Mouse (Mus musculus) neural tube, embryonic 14.5 days (tissue): ENCODE data around the gene Slc29a3. TPM values are rescaled to one million over a fixed set of nuclear protein-coding genes. Genes with fewer than 3 reads are reported as not detected.

Source experiments
- ATAC-seq: fragments of 200-750 bp; cut with Nextera tagmentation; 2 replicates; pipeline ENCODE4 v1.8.0; 2017; ENCODE audit warnings: low read depth, mild to moderate bottlenecking, moderate TSS enrichment, moderate library complexity
- H3K27ac ChIP-seq: fragments of 300-500 bp; sonication (generic); 2 replicates; pipeline ENCODE4 v1.5.1; 2014; ENCODE audit warnings: low read depth, mild to moderate bottlenecking, control low read depth, low read length, moderate library complexity, mixed read lengths
- H3K27me3 ChIP-seq: fragments of 300-500 bp; sonication (generic); 2 replicates; pipeline ENCODE4 v1.6.1; 2014; ENCODE audit warnings: low read length; ENCODE audit not compliant: control insufficient read depth, insufficient read depth
- H3K36me3 ChIP-seq: fragments of 300-500 bp; sonication (generic); 2 replicates; pipeline ENCODE4 v1.6.1; 2014; ENCODE audit warnings: low read length, mixed read lengths; ENCODE audit not compliant: control insufficient read depth, insufficient read depth
- H3K4me1 ChIP-seq: fragments of 300-500 bp; sonication (generic); 2 replicates; pipeline ENCODE4 v1.6.1; 2014; ENCODE audit warnings: low read length; ENCODE audit not compliant: control insufficient read depth, insufficient read depth
- H3K4me2 ChIP-seq: fragments of 300-500 bp; sonication (generic); 2 replicates; pipeline ENCODE4 v1.6.1; 2014; ENCODE audit warnings: mild to moderate bottlenecking, low read depth, low read length, control low read depth
- H3K4me3 ChIP-seq: fragments of 300-500 bp; sonication (generic); 2 replicates; pipeline ENCODE4 v1.5.1; 2014; ENCODE audit warnings: low read depth, low read length, control low read depth, mixed read lengths
- H3K9ac ChIP-seq: fragments of 300-500 bp; sonication (generic); replicated peaks from 2 replicates; pipeline ENCODE4 v1.6.1; 2014; ENCODE audit warnings: low read depth, mild to moderate bottlenecking, control low read depth, low read length, mixed read lengths
- H3K9me3 ChIP-seq: fragments of 300-500 bp; sonication (generic); 2 replicates; pipeline ENCODE4 v1.6.1; 2016; ENCODE audit warnings: low read length; ENCODE audit not compliant: control insufficient read depth
- WGBS: fragments of 180-500 bp; shearing (Covaris S2); extraction: QIAGEN DNeasy Blood & Tissue Kit; methylation state at CpG from one replicate; pipeline ENCODE4 v1.1.7; 2014; 5-methylcytosine and 5-hydroxymethylcytosine counted together
- polyA plus RNA-seq: library from polyadenylated mRNA; unstranded; fragments of >200 nt; fragmentation: Nextera tagmentation; extraction: Ambion mirVana; gene quantifications from 2 replicates; pipeline ENCODE4 v1.2.1, GENCODE M21; 2014

Gene Slc29a3
- polyA plus RNA-seq: 9.3 and 9.5 TPM in 2 replicates

DNA sequence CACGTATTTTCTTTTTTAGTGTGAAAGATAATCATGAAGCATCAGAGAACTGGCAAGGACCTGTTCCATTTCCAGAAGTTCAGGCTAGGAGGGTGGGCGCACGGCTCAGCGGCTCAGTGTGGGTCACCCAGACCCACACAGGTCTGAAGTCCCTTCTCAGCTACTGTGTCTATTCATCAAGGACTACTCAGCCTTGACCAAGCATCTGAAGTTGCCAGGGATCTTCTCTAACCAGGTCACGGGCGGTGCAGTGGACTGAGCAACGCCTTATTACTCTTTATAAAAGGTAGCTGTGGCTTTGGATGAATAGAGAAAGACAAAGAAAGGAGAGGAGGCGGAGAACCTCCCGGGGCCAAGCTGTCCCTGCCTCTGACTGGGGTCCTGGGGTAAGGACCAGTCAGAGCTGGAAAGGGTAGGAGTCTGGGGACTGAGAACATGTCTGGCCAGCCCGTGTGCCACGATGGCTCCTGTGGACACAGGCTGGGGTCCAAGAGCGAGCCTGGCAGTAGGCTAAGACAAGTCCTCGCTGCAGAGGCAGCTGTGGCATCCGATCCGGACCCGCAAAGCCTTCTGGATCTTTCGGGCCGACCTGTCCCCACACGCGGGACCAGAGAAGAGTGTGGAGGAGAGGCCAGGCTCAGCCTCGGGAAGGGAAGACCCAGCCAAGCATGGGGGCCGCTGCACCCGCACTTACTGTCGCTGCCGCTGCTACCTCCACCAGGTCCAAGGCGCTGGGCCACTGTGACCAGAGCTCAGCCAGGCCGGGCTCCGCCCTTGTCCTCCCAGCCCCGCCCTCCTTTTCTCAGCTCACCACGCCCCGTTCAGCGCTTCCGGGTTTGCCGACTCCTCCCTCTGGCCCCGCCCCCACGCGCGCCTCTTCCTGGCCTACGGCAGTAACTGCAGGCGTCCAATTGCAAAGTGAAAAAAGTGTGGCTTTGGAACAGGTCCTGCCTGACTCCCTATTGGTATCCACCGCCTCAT is at the start of gene Slc29a3:
TSS of gene Slc29a3 (minus strand) at position 755 of the 981 bp plus-strand sequence.
- peak within 1 kb of the TSS; percentile 88 for H3K4me2 ChIP-seq
- ATAC-seq: peak; percentile 93
- H3K4me1 ChIP-seq: peaks cover 11% of the 10 kb centered on the region
- 8% methylated on average over 39 of the region's 41 CpGs for WGBS
- H3K4me3 ChIP-seq: peak within 1 kb of the TSS; percentile 60
- no peaks in the 10 kb centered on the region for H3K9me3 ChIP-seq
- peak within 1 kb of the TSS; percentile 87 for H3K9ac ChIP-seq
- H3K36me3 ChIP-seq: no peaks in the 10 kb centered on the region
- H3K27ac ChIP-seq: peak within 1 kb of the TSS; percentile 78
- no peaks in the 10 kb centered on the region for H3K27me3 ChIP-seq

DNA sequence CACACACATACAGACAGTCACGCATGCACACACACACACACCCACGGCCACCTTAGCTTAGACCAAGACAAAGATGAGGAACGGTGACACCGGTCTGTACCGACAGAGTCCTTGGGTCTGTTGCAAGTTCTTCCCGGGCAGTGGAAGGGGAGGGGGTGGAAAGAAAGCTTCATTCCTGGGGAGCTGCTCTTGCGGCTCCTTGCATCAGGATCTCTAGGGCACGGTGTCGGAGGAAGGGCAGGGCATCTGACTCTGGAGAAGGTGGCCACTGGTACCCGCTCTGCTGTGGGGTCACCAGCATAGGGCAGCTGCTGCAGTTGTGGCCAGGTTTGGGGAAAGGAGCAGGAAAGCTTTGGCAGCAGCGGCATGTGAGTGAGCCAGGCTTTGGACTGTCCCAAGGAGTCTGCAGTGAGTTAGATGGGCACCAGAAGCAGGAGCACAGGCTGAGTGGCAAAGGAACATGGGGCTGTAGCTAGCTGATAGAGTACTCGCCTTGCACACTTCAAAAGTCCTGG is 49.4 kb upstream of the Slc29a3 start:
- no peaks in the 10 kb centered on the region for H3K9me3 ChIP-seq

DNA sequence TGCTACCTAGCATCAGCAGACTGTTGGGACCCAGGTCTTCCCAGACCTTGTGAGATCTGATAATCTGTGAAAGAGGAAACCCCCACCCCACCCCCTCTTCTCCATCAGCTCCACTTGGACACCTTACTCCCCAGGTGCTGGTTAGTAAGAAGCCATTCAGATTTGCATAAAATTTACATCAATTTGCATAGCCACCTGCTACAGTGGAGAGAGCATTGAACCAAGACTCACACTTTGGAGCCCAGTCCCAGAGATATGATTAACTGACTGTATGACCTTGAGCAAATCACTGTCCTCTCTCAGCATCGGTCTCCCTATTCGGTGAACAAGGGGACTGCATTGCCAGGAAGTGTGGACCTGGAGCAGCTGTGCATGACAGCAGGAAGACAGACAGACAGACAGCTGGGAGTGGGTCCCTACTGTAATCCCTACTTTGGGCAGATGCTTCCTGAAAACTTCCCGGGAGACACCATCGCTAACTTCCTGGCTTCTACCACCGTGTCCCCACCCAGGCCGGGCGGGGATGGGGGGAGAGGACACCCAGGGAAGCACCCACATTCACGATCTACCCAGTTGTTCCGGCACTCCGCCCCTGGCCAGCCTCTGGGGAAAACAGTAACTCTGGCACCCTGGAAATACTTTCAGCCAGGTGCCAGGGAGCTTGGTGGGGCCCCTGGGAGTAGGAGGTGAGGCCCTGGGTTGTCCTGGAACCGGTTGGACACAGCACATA is 48.7 kb upstream of the Slc29a3 start:
- peaks cover 18% of the 10 kb centered on the region for H3K4me1 ChIP-seq
- 46% methylated on average over 11 of the region's 11 CpGs for WGBS
- H3K4me3 ChIP-seq: no peak overlapping the region
- no peaks in the 10 kb centered on the region for H3K9me3 ChIP-seq
- H3K27ac ChIP-seq: no peak overlapping the region
- no peak overlapping the region for H3K4me2 ChIP-seq
- H3K27me3 ChIP-seq: no peaks in the 10 kb centered on the region
- ATAC-seq: peak; percentile 33
- H3K36me3 ChIP-seq: no peaks in the 10 kb centered on the region
- no peak overlapping the region for H3K9ac ChIP-seq

More for the DNA sequence above, 49.4 kb upstream of the Slc29a3 start:
- no peak for ATAC-seq
- H3K27me3 ChIP-seq: no peaks in the 10 kb centered on the region
- no peak overlapping the region for H3K4me2 ChIP-seq
- 66% methylated on average over 12 of the region's 12 CpGs for WGBS
- H3K4me1 ChIP-seq: peaks cover 18% of the 10 kb centered on the region
- H3K9ac ChIP-seq: no peak overlapping the region
- H3K4me3 ChIP-seq: no peak overlapping the region
- no peaks in the 10 kb centered on the region for H3K36me3 ChIP-seq
- H3K27ac ChIP-seq: no peak overlapping the region

DNA sequence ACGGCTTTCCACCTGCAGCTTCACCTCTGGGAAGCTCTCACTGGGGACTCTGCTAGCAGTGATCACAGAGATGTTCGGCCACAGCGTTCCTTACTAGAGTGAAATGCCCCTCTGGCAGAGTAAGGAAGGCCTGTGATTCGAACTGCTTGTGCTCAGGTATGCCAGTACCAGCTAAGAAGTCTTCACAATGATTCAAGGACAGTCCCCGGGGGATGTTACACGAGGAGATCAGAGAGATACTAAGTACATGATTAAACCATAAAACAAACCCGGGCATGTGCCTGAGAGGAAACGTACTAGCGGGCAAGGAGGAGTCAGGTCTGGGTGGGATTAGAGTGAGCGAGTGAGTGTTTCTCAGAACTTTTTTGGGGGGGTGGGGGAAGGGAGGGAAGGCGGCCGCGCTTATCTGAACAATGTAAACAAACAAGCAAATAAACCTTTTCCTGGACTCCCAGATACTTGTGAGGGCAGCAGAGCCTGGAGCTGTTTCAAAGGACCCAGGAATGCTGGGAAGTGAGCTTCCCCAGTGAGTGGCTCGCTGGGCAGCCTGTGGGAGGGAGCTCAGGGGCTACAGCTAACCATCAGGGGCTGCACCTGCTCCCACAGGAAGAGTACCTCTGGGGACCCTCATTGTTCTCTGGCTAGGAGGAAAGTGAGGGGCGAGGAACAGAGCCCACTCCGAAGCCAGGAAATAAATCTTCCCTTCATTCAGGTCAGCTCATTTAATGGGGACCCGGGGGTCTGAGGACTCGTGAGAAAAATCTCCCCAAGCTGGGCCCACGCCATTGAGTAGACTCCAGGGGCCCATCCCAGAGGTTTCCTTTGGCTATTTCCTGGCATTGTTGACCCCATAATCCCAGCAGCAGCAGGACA is 47.9 kb upstream of the Slc29a3 start:
- Histone ChIP-seq H3K27ac (no peak overlapping the region), H3K36me3 (no peaks in the 10 kb centered on the region), H3K4me1 (peaks cover 18% of the 10 kb centered on the region), H3K27me3 (no peaks in the 10 kb centered on the region), H3K4me2 (no peak overlapping the region), H3K9me3 (no peaks in the 10 kb centered on the region), H3K4me3 (no peak overlapping the region), H3K9ac (no peak overlapping the region)
- WGBS: 10% methylated on average over 19 of the region's 19 CpGs
- no peak for ATAC-seq

DNA sequence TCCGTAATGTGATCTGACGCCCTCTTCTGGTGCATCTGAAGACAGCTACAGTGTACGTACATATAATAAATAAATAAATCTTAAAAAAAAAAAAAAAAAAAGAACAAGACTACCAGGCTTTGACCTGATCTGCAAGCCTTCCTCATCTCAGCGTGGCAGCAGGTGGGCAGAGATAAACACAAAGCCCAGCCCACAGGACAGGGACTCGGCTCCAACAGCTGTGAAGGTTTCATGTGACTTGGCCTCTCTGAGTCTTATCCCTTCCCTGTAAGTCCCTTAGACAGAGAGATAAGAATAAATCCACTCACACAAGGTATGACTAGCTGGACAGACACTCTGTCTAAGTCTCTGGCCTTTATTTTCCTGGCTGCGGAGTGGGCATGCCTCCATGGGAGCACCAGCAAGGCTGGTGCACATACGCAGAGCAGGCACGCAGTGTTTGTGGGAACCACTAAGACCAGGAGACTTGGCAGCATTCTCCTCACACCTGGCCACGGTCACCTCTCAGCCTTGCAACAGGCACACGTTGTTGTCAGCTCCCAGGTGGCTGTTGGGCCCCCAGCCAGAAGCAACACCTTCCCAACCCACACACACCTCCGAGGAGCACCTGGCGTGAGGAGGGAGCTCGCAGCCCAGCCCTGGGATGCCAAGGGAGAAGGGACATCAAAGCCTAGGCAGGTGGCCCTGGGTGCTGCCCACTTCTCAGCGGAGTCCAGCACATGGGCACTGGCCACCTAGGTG is 45.3 kb upstream of the Slc29a3 start:
- Histone ChIP-seq H3K27me3 (no peaks in the 10 kb centered on the region), H3K4me3 (no peak overlapping the region), H3K36me3 (no peaks in the 10 kb centered on the region), H3K9me3 (no peaks in the 10 kb centered on the region), H3K27ac (no peak overlapping the region), H3K4me1 (peaks cover 21% of the 10 kb centered on the region), H3K9ac (no peak overlapping the region), H3K4me2 (no peak overlapping the region)
- WGBS: 91% methylated on average over 14 of the region's 14 CpGs
- no peak for ATAC-seq

DNA sequence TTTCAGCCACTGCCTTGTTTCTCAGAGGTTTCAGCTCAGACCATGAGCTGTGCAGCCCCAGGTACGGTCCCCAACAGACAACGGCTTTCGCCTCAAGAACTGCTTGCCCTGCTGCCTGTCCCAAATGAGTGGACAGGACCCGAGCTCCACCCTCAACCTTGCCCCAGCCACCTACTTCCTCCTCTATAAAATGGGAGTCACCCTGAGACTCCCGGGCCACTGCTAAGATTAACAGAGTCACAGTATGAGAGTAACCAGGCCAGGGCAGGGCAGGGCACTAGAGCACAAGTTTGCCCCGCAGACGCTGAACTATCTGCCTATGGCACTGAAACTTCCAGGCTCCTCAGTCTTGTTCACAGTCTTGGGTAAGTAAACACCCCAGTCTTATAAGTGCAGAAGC is 43.9 kb upstream of the Slc29a3 start:
- Histone ChIP-seq H3K9ac (no peak overlapping the region), H3K27me3 (no peaks in the 10 kb centered on the region), H3K4me1 (peaks cover 19% of the 10 kb centered on the region), H3K9me3 (no peaks in the 10 kb centered on the region), H3K36me3 (no peaks in the 10 kb centered on the region), H3K27ac (no peak overlapping the region), H3K4me3 (no peak overlapping the region), H3K4me2 (no peak overlapping the region)
- no peak for ATAC-seq
- WGBS: 79% methylated on average over 7 of the region's 7 CpGs

DNA sequence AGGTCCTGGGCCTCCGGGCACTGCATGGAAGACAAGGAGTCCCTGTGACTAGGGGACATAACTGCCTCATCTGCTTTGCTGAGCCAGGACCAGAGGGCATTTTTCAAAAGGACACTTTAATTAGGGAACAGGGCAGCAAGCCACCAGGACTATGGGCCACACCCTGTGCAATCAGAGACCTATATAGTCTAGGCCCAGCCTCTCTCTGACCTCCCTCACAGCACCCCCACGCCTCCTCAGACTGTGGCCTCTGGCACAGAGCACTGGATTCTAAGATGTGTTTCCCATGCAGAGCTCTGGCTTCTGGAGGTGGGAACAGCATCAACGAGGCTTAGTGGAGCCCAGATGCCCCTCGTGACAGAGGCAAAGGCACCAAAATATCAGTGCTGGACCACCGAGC is 43.4 kb upstream of the Slc29a3 start:
- Histone ChIP-seq H3K27ac (no peak overlapping the region), H3K9me3 (no peaks in the 10 kb centered on the region), H3K4me1 (peaks cover 15% of the 10 kb centered on the region), H3K9ac (no peak overlapping the region), H3K27me3 (no peaks in the 10 kb centered on the region), H3K4me2 (no peak overlapping the region), H3K36me3 (no peaks in the 10 kb centered on the region), H3K4me3 (no peak overlapping the region)
- WGBS: 68% methylated on average over 5 of the region's 5 CpGs
- no peak for ATAC-seq

DNA sequence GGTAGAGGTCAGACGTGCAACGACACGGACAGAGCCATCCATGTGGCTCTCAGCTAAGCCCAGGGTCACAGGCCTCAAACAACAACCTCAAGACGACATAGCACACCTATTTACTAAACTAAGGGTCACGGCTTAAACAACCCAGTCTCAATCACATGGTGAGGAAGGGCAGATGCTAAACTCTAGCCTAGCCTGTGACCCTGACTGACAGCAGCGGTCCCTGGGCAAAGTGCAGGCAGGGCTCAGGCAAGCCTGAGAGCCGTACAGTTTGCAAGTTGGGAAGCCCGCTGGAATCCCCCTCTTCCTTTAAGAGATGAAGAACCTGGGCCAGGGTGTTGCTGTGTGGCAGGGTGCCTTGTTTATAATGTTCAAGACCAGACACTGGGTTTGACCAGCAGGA is 42.2 kb upstream of the Slc29a3 start:
- Histone ChIP-seq H3K9ac (no peak overlapping the region), H3K4me1 (peaks cover 4% of the 10 kb centered on the region; the same call in 1 of the 2 replicates), H3K4me3 (no peak overlapping the region), H3K36me3 (no peaks in the 10 kb centered on the region), H3K9me3 (no peaks in the 10 kb centered on the region), H3K4me2 (no peak overlapping the region), H3K27me3 (no peaks in the 10 kb centered on the region), H3K27ac (no peak overlapping the region)
- WGBS: 36% methylated on average over 8 of the region's 8 CpGs
- no peak for ATAC-seq
